Mouse (Mus musculus): ENCODE measurements at regions not wholly inside any gene's neighbourhood (a gene's known extent, or its start where the extent isn't known, plus 50 kb on each side); places are given as distances from the start of the nearest gene placed in this dataset.

- no peak for DNase-seq (ENCODE audit: low read depth)
Measured at GRCm38 (mm10) chr3:9957870-9958269, 130.0 kb upstream of the Gm9833 start.

- DNase-seq (ENCODE audit: low read depth) = no peak
Measured at GRCm38 (mm10) chr3:9959716-9960661, 127.9 kb upstream of the Gm9833 start.

GRCm38 (mm10) chr3:9960696-9961095 lies 127.2 kb upstream of the Gm9833 start:
- DNase-seq (ENCODE audit: low read depth) = no peak
